Mouse (Mus musculus): ENCODE measurements around the gene Gm20696. TPM values are rescaled to one million over a fixed set of nuclear protein-coding genes. Genes with fewer than 3 reads are reported as not detected.

The Gm20696 gene
- polyA plus RNA-seq, 1 experiment: 0.24 TPM

- no peaks in the 10 kb centered on the region for H3K27me3 ChIP-seq (ENCODE audit: control insufficient read depth, insufficient read depth, low read length, poor library complexity, severe bottlenecking)
- no peak for TF ChIP-seq POLR2A (IDR thresholded peaks at IDR 0.05; ENCODE audit: insufficient read depth, low read length)
- TF ChIP-seq CTCF (IDR thresholded peaks at IDR 0.05; ENCODE audit: low read depth, low read length): no peak
- TF ChIP-seq EP300 (IDR thresholded peaks at IDR 0.05; ENCODE audit: insufficient read depth, low read depth, low read length): no peak
- H3K27ac ChIP-seq (ENCODE audit: insufficient read depth, low read length): no peak overlapping the region
- H3K9me3 ChIP-seq (replicated peaks; ENCODE audit: control insufficient read depth, insufficient read depth, low read length, poor library complexity, severe bottlenecking): no peaks in the 10 kb centered on the region
- no peaks in the 10 kb centered on the region for H3K4me1 ChIP-seq (ENCODE audit: control insufficient read depth, insufficient read depth, low read length)
- H3K36me3 ChIP-seq (ENCODE audit: control insufficient read depth, insufficient read depth, low read length, poor library complexity, severe bottlenecking): no peaks in the 10 kb centered on the region
- no peak overlapping the region for H3K4me3 ChIP-seq (ENCODE audit: low read depth, low read length)
- no peak overlapping the region for H3K9ac ChIP-seq (ENCODE audit: low read depth, poor library complexity, severe bottlenecking)
Observed at GRCm38 (mm10) chr6:99447447-99447846, 219.2 kb downstream of the Gm20696 start.

GRCm38 (mm10) chr6:99446801-99447415, 219.7 kb downstream of the Gm20696 start:
- Histone ChIP-seq H3K9me3 (replicated peaks; ENCODE audit: control insufficient read depth, insufficient read depth, low read length, poor library complexity, severe bottlenecking) (no peaks in the 10 kb centered on the region), H3K4me3 (ENCODE audit: low read depth, low read length) (no peak overlapping the region), H3K27ac (ENCODE audit: insufficient read depth, low read length) (no peak overlapping the region), H3K36me3 (ENCODE audit: control insufficient read depth, insufficient read depth, low read length, poor library complexity, severe bottlenecking) (no peaks in the 10 kb centered on the region), H3K4me1 (ENCODE audit: control insufficient read depth, insufficient read depth, low read length) (no peaks in the 10 kb centered on the region), H3K9ac (ENCODE audit: low read depth, poor library complexity, severe bottlenecking) (no peak overlapping the region), H3K27me3 (ENCODE audit: control insufficient read depth, insufficient read depth, low read length, poor library complexity, severe bottlenecking) (no peaks in the 10 kb centered on the region)
- TF ChIP-seq CTCF (IDR thresholded peaks at IDR 0.05; ENCODE audit: low read depth, low read length): no peak
- TF ChIP-seq EP300 (IDR thresholded peaks at IDR 0.05; ENCODE audit: insufficient read depth, low read depth, low read length): no peak
- no peak for TF ChIP-seq POLR2A (IDR thresholded peaks at IDR 0.05; ENCODE audit: insufficient read depth, low read length)

GRCm38 (mm10) chr6:99443460-99443859, 223.1 kb downstream of the Gm20696 start:
- TF ChIP-seq POLR2A (IDR thresholded peaks at IDR 0.05; ENCODE audit: insufficient read depth, low read length) (no peak), CTCF (IDR thresholded peaks at IDR 0.05; ENCODE audit: low read depth, low read length) (no peak), EP300 (IDR thresholded peaks at IDR 0.05; ENCODE audit: insufficient read depth, low read depth, low read length) (no peak)
- Histone ChIP-seq H3K4me3 (ENCODE audit: low read depth, low read length) (no peak overlapping the region), H3K27me3 (ENCODE audit: control insufficient read depth, insufficient read depth, low read length, poor library complexity, severe bottlenecking) (no peaks in the 10 kb centered on the region), H3K27ac (ENCODE audit: insufficient read depth, low read length) (no peak overlapping the region), H3K36me3 (ENCODE audit: control insufficient read depth, insufficient read depth, low read length, poor library complexity, severe bottlenecking) (no peaks in the 10 kb centered on the region), H3K9me3 (replicated peaks; ENCODE audit: control insufficient read depth, insufficient read depth, low read length, poor library complexity, severe bottlenecking) (no peaks in the 10 kb centered on the region), H3K4me1 (ENCODE audit: control insufficient read depth, insufficient read depth, low read length) (no peaks in the 10 kb centered on the region), H3K9ac (ENCODE audit: low read depth, poor library complexity, severe bottlenecking) (no peak overlapping the region)

GRCm38 (mm10) chr6:99441100-99441499, 225.5 kb downstream of the Gm20696 start:
- no peaks in the 10 kb centered on the region for H3K27me3 ChIP-seq (ENCODE audit: control insufficient read depth, insufficient read depth, low read length, poor library complexity, severe bottlenecking)
- no peak overlapping the region for H3K27ac ChIP-seq (ENCODE audit: insufficient read depth, low read length)
- TF ChIP-seq EP300 (IDR thresholded peaks at IDR 0.05; ENCODE audit: insufficient read depth, low read depth, low read length) (no peak), CTCF (IDR thresholded peaks at IDR 0.05; ENCODE audit: low read depth, low read length) (no peak), POLR2A (IDR thresholded peaks at IDR 0.05; ENCODE audit: insufficient read depth, low read length) (no peak)
- H3K36me3 ChIP-seq (ENCODE audit: control insufficient read depth, insufficient read depth, low read length, poor library complexity, severe bottlenecking): no peaks in the 10 kb centered on the region
- H3K4me3 ChIP-seq (ENCODE audit: low read depth, low read length): no peak overlapping the region
- no peak overlapping the region for H3K9ac ChIP-seq (ENCODE audit: low read depth, poor library complexity, severe bottlenecking)
- H3K4me1 ChIP-seq (ENCODE audit: control insufficient read depth, insufficient read depth, low read length): no peaks in the 10 kb centered on the region
- H3K9me3 ChIP-seq (replicated peaks; ENCODE audit: control insufficient read depth, insufficient read depth, low read length, poor library complexity, severe bottlenecking): no peaks in the 10 kb centered on the region

DNA sequence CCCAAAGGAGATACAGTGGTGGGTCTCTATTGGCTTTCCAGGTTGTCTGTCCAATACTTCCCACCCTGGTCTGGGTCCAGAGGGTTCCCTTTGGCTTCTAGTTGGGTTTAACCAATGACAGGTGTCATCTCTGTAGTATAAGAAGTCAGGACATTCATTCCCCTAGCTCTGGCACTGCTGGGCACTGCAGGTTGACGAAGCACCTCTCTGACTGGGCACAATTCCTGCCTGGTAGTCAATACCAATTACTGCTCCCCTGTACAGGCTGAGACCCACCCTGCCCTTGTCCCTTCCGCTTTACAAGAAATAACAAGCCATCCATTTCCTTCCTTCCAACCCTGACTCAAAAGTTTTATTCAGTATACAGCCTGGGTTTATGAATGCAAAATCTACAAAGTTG, 226.0 kb downstream of the Gm20696 start:
- H3K27ac ChIP-seq (ENCODE audit: insufficient read depth, low read length): no peak overlapping the region
- H3K9me3 ChIP-seq (replicated peaks; ENCODE audit: control insufficient read depth, insufficient read depth, low read length, poor library complexity, severe bottlenecking): no peaks in the 10 kb centered on the region
- TF ChIP-seq CTCF (IDR thresholded peaks at IDR 0.05; ENCODE audit: low read depth, low read length) (no peak), EP300 (IDR thresholded peaks at IDR 0.05; ENCODE audit: insufficient read depth, low read depth, low read length) (no peak), POLR2A (IDR thresholded peaks at IDR 0.05; ENCODE audit: insufficient read depth, low read length) (no peak)
- H3K4me1 ChIP-seq (ENCODE audit: control insufficient read depth, insufficient read depth, low read length): no peaks in the 10 kb centered on the region
- no peaks in the 10 kb centered on the region for H3K36me3 ChIP-seq (ENCODE audit: control insufficient read depth, insufficient read depth, low read length, poor library complexity, severe bottlenecking)
- H3K27me3 ChIP-seq (ENCODE audit: control insufficient read depth, insufficient read depth, low read length, poor library complexity, severe bottlenecking): no peaks in the 10 kb centered on the region
- no peak overlapping the region for H3K4me3 ChIP-seq (ENCODE audit: low read depth, low read length)
- H3K9ac ChIP-seq (ENCODE audit: low read depth, poor library complexity, severe bottlenecking): no peak overlapping the region

DNA sequence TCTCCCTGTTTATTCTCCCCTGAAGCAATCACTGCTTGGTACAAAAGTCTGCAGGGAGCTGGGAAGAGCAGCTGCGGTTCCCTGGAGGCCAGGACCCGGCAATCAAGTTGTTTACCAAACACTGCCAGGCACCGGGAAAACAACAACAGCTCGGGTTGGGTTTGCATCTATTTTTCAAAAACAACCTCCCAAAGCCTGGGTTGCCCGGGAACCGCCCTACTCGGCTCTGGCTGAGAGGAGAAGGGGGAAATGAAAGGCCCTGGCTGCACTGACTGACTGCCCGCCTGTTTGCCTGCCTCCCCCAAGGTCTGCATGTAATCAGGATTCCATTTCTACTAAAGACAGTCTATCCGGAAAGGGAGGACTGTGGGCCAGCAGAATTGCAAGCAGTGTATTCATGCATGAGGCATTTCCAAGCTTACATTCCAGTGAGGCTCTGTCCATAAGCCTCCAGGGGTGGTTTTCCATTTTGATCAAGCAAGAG, 226.7 kb downstream of the Gm20696 start:
- no peak overlapping the region for H3K27ac ChIP-seq (ENCODE audit: insufficient read depth, low read length)
- TF ChIP-seq POLR2A (IDR thresholded peaks at IDR 0.05; ENCODE audit: insufficient read depth, low read length): no peak
- TF ChIP-seq CTCF (IDR thresholded peaks at IDR 0.05; ENCODE audit: low read depth, low read length): no peak
- TF ChIP-seq EP300 (IDR thresholded peaks at IDR 0.05; ENCODE audit: insufficient read depth, low read depth, low read length): no peak
- H3K27me3 ChIP-seq (ENCODE audit: control insufficient read depth, insufficient read depth, low read length, poor library complexity, severe bottlenecking): no peaks in the 10 kb centered on the region
- H3K4me1 ChIP-seq (ENCODE audit: control insufficient read depth, insufficient read depth, low read length): no peaks in the 10 kb centered on the region
- no peaks in the 10 kb centered on the region; the same call in 1 of the 2 replicates for H3K9me3 ChIP-seq (replicated peaks; ENCODE audit: control insufficient read depth, insufficient read depth, low read length, poor library complexity, severe bottlenecking)
- H3K4me3 ChIP-seq (ENCODE audit: low read depth, low read length): no peak overlapping the region
- H3K9ac ChIP-seq (ENCODE audit: low read depth, poor library complexity, severe bottlenecking): no peak overlapping the region
- H3K36me3 ChIP-seq (ENCODE audit: control insufficient read depth, insufficient read depth, low read length, poor library complexity, severe bottlenecking): no peaks in the 10 kb centered on the region

All from ES-Bruce4 (cell line).